Mouse (Mus musculus) thymus, postnatal 10 days (tissue): ENCODE measurements around the gene Comt.

Experiments
- DNase-seq, 2 experiments: peaks; one replicate each; pipeline ENCODE4 v3.0.0; 2021; ENCODE audit warnings: low spot score in 2 of 2

The Comt gene

GRCm38 (mm10) chr16:18411026-18411649 lies 15.5 kb downstream of the Comt start:
- no peak for DNase-seq

GRCm38 (mm10) chr16:18410418-18410817 lies 16.2 kb downstream of the Comt start:
- no peak for DNase-seq

- DNase-seq = no peak
These were observed 16.9 kb downstream of the Comt start for GRCm38 (mm10) chr16:18409776-18410175.

- no peak for DNase-seq
These were observed 18.7 kb downstream of the Comt start for GRCm38 (mm10) chr16:18407912-18408311.

- DNase-seq = peak; percentile 55 to 72
These were observed 20.4 kb downstream of the Comt start for GRCm38 (mm10) chr16:18406293-18406692.

GRCm38 (mm10) chr16:18405876-18406275 lies 20.8 kb downstream of the Comt start:
- no peak for DNase-seq

- DNase-seq = no peak
These were observed 21.4 kb downstream of the Comt start for GRCm38 (mm10) chr16:18405091-18405854.

- DNase-seq = no peak
These were observed 23.4 kb downstream of the Comt start for GRCm38 (mm10) chr16:18403285-18403684.

GRCm38 (mm10) chr16:18400472-18401216 lies 26.0 kb downstream of the Comt start:
- DNase-seq = no peak

- DNase-seq = no peak
These were observed 26.6 kb downstream of the Comt start for GRCm38 (mm10) chr16:18400028-18400427.

- no peak for DNase-seq
These were observed 29.6 kb downstream of the Comt start for GRCm38 (mm10) chr16:18396791-18397621.

- DNase-seq = no peak
These were observed 30.5 kb downstream of the Comt start for GRCm38 (mm10) chr16:18396201-18396600.

- DNase-seq = no peak
These were observed 31.0 kb downstream of the Comt start for GRCm38 (mm10) chr16:18395620-18396036.

GRCm38 (mm10) chr16:18394777-18395619 lies 31.7 kb downstream of the Comt start:
- DNase-seq = no peak

- no peak for DNase-seq
These were observed 32.6 kb downstream of the Comt start for GRCm38 (mm10) chr16:18394056-18394455.

GRCm38 (mm10) chr16:18393595-18393994 lies 33.1 kb downstream of the Comt start:
- DNase-seq = no peak

- DNase-seq = peak; percentile 80 to 83
These were observed 33.9 kb downstream of the Comt start for GRCm38 (mm10) chr16:18392469-18393426.

- DNase-seq = no peak
These were observed 34.9 kb downstream of the Comt start for GRCm38 (mm10) chr16:18391728-18392127.

- no peak for DNase-seq
These were observed 35.5 kb downstream of the Comt start for GRCm38 (mm10) chr16:18391127-18391526.

GRCm38 (mm10) chr16:18390399-18390798 lies 36.3 kb downstream of the Comt start:
- DNase-seq = no peak
